Mouse (Mus musculus): ENCODE data around the gene Polr2i. TPM values are rescaled to one million over a fixed set of nuclear protein-coding genes. Genes with fewer than 3 reads are reported as not detected.
"Not testable (repeated sequence)": the region's sequence is repeated elsewhere in the genome, so short reads cannot be mapped to it uniquely, and the experiment has no call there.

Gene Polr2i
- polyA plus RNA-seq, 1 experiment from 2014 or later = 144 TPM

DNA sequence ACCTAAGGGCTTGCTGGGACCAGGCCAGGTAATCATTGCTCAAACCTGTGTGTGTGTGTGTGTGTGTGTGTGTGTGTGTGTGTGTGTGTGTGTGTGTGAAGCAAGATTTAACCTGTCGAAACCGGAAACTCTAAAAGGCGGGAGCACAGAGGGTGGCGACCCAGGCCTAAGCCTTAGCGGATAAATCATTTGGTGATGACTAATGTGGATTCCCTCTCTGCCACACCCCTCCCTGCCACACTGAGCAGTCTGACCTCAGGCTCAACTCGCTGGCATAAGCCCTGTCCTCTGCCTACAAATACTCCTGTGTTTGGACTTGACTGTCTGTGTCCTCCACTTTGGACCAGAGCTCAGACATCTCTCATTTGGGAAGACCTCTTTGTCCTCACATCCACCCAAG is 35.6 kb upstream of the Polr2i start:
- WGBS = 60% methylated on average over 6 of the region's 6 CpGs
- TF ChIP-seq EP300 (IDR thresholded peaks at IDR 0.05) = no peak
- no peak for TF ChIP-seq CTCF (IDR thresholded peaks at IDR 0.05)
- no peak for ATAC-seq
- no peak overlapping the region for H3K4me2 ChIP-seq (replicated peaks; ENCODE audit: low read depth, low read length)
- no peaks in the 10 kb centered on the region for H3K27me3 ChIP-seq (replicated peaks; ENCODE audit: insufficient read depth, low read length)
- no peak overlapping the region for H3K27ac ChIP-seq (ENCODE audit: low read length)
- no peak overlapping the region for H3K4me3 ChIP-seq (ENCODE audit: low read depth, low read length)
- peaks cover 12% of the 10 kb centered on the region for H3K4me1 ChIP-seq (ENCODE audit: insufficient read depth, low read depth, low read length)
- 0 out of 2 replicates have a peak, but pooled peaks cover 5% of the 10 kb centered on the region for H3K36me3 ChIP-seq (ENCODE audit: insufficient read depth, low read length)
- no peak overlapping the region for H3K9ac ChIP-seq (replicated peaks; ENCODE audit: low read depth)
- no peak for DNase-seq (ENCODE audit: low spot score)
- H3K9me3 ChIP-seq (ENCODE audit: low read length) = no peaks in the 10 kb centered on the region

DNA sequence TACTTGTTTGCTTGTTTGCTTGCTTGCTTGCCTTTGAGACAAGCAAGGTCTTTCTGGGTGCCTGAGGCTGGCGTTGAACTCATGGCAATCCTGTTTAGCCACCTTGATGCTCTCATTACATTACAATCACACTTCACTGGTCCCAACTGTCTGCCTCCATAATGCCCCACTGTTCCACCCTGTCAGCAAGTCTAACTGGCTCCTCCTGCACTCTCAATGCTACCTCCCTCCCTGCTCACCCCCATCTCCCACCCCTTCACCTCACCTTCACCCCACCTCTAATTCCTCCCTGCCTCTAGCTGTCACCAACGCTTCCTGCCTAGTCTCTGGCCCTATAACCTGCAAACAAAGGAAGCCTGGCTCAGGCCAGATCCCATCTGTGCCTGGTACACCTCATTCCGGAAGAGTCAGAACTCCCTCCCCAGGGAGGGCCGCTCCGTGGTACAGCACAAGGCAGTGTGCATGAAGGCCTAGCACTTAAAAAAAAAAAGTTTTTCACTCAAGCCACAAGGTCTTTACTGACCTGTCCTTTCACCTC is 34.1 kb upstream of the Polr2i start:
- no peaks in the 10 kb centered on the region for H3K27me3 ChIP-seq (replicated peaks; ENCODE audit: insufficient read depth, low read length)
- H3K36me3 ChIP-seq (ENCODE audit: insufficient read depth, low read length) = no peaks in the 10 kb centered on the region
- ATAC-seq = no peak
- H3K27ac ChIP-seq (ENCODE audit: low read length) = no peak overlapping the region
- TF ChIP-seq CTCF (IDR thresholded peaks at IDR 0.05) = no peak
- no peak for TF ChIP-seq EP300 (IDR thresholded peaks at IDR 0.05)
- H3K4me1 ChIP-seq (ENCODE audit: insufficient read depth, low read depth, low read length) = peaks cover 12% of the 10 kb centered on the region
- no peak overlapping the region for H3K9ac ChIP-seq (replicated peaks; ENCODE audit: low read depth)
- no peak overlapping the region for H3K4me2 ChIP-seq (replicated peaks; ENCODE audit: low read depth, low read length)
- WGBS = 51% methylated on average over 5 of the region's 5 CpGs
- no peak overlapping the region for H3K4me3 ChIP-seq (ENCODE audit: low read depth, low read length)
- no peak for DNase-seq (ENCODE audit: low spot score)
- H3K9me3 ChIP-seq (ENCODE audit: low read length) = no peaks in the 10 kb centered on the region

DNA sequence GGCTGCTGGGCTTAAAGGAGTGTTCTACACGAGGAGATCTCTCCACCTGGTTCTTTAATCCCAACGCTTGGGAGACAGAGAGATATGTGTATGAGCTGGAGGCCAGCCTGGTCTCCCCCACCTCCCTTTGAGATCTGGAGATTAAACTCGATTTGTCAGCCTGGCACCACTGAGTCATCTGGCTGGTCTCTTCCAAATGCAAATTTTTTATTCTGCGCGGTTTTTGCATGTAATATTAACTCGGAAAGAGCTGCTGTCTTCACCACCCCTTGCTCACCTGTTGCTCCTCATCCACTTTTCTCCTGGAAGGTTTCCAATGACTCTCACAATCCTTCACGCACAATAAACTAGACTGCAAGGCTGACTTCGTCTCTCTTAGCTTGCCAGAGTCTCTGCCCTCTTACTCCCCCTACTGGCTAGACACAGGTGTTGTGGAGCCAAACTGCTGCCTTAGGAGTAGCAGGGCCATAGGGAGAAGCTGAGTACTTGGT is 33.2 kb upstream of the Polr2i start, which contains the start of gene Capns1:
TSS of gene Capns1 (minus strand) at position 331 of the 491 bp plus-strand sequence.
- Histone ChIP-seq H3K4me2 (replicated peaks; ENCODE audit: low read depth, low read length) (no peak within 1 kb of the TSS; the same call in 1 of the 2 replicates), H3K9ac (replicated peaks; ENCODE audit: low read depth) (no peak within 1 kb of the TSS), H3K27ac (ENCODE audit: low read length) (no peak within 1 kb of the TSS), H3K4me3 (ENCODE audit: low read depth, low read length) (no peak within 1 kb of the TSS), H3K4me1 (ENCODE audit: insufficient read depth, low read depth, low read length) (peaks cover 4% of the 10 kb centered on the region; the same call in 1 of the 2 replicates), H3K9me3 (ENCODE audit: low read length) (no peaks in the 10 kb centered on the region), H3K27me3 (replicated peaks; ENCODE audit: insufficient read depth, low read length) (no peaks in the 10 kb centered on the region), H3K36me3 (ENCODE audit: insufficient read depth, low read length) (no peaks in the 10 kb centered on the region)
- WGBS = 9% methylated on average over 8 of the region's 8 CpGs
- ATAC-seq (peak; percentile 34; the same call in 1 of the 2 replicates), DNase-seq (ENCODE audit: low spot score) (peak; percentile 89)
- TF ChIP-seq CTCF (IDR thresholded peaks at IDR 0.05) (peak; percentile 94), EP300 (IDR thresholded peaks at IDR 0.05) (no peak)

DNA sequence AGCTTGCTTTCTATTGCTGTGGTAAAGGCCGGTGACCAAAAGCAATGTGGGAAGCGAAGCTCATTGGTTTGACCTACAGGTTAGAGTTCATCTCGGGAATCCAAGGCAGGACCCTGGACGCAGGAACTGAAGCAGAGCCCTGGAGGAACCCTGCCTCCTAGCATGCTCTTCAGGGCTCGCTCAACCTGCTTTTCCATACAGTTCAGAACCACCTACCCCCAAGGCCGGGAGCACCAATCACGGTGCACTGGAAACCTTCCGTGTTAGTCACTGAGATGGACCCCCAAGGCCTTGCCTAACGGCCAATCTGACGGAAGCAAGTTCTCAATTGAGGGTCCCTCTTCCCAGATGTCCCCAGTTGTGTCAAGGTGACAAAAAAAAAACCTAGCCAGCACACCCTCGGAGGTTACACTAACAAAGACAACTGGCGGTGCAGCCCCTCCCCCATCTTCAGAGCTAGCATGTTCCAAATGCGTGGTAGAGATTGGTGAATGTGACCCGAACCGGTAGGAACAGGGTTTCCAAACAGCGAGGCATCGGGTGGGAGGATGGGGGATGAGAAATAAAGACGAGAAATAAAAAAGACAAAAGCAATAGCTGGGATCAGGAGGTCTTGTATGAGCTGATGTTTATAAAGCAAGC is 32.1 kb upstream of the Polr2i start:
- TF ChIP-seq CTCF (IDR thresholded peaks at IDR 0.05) (no peak), EP300 (IDR thresholded peaks at IDR 0.05) (no peak)
- no peak overlapping the region for H3K9ac ChIP-seq (replicated peaks; ENCODE audit: low read depth)
- DNase-seq (ENCODE audit: low spot score) (no peak), ATAC-seq (no peak)
- no peaks in the 10 kb centered on the region for H3K9me3 ChIP-seq (ENCODE audit: low read length)
- WGBS = 72% methylated on average over 18 of the region's 18 CpGs
- no peaks in the 10 kb centered on the region for H3K36me3 ChIP-seq (ENCODE audit: insufficient read depth, low read length)
- H3K27me3 ChIP-seq (replicated peaks; ENCODE audit: insufficient read depth, low read length) = no peaks in the 10 kb centered on the region
- no peak overlapping the region for H3K4me2 ChIP-seq (replicated peaks; ENCODE audit: low read depth, low read length)
- no peak overlapping the region for H3K4me3 ChIP-seq (ENCODE audit: low read depth, low read length)
- H3K27ac ChIP-seq (ENCODE audit: low read length) = no peak overlapping the region
- H3K4me1 ChIP-seq (ENCODE audit: insufficient read depth, low read depth, low read length) = 0 out of 2 replicates have a peak, but pooled peaks cover 3% of the 10 kb centered on the region

DNA sequence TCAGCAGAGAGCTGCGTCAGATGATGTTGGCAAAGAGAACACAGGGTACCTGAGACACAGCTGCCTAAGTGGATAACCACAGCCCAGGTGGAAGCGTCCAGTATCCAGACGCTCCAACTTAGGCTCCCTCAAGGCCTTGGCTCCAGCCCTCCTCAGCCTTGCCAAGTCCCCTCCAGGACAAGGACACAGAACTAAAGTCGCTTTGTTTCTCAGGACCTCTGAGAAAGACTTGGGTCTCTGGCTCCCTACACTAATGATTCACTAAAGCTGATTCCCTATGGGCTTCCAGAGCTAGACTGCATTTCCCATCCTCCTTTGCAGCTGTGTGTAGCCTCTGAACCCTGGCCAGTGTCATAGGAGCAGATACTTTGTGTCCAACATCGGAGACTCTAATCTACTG is 31.5 kb upstream of the Polr2i start:
- ATAC-seq = no peak
- WGBS = 78% methylated on average over 5 of the region's 5 CpGs
- H3K4me1 ChIP-seq (ENCODE audit: insufficient read depth, low read depth, low read length) = 0 out of 2 replicates have a peak, but pooled peaks cover 1% of the 10 kb centered on the region
- TF ChIP-seq EP300 (IDR thresholded peaks at IDR 0.05) = no peak
- no peak for TF ChIP-seq CTCF (IDR thresholded peaks at IDR 0.05)
- no peak for DNase-seq (ENCODE audit: low spot score)
- H3K36me3 ChIP-seq (ENCODE audit: insufficient read depth, low read length) = no peaks in the 10 kb centered on the region
- H3K27me3 ChIP-seq (replicated peaks; ENCODE audit: insufficient read depth, low read length) = no peaks in the 10 kb centered on the region
- H3K4me3 ChIP-seq (ENCODE audit: low read depth, low read length) = no peak overlapping the region
- no peak overlapping the region for H3K4me2 ChIP-seq (replicated peaks; ENCODE audit: low read depth, low read length)
- no peak overlapping the region for H3K9ac ChIP-seq (replicated peaks; ENCODE audit: low read depth)
- no peak overlapping the region for H3K27ac ChIP-seq (ENCODE audit: low read length)
- H3K9me3 ChIP-seq (ENCODE audit: low read length) = no peaks in the 10 kb centered on the region

DNA sequence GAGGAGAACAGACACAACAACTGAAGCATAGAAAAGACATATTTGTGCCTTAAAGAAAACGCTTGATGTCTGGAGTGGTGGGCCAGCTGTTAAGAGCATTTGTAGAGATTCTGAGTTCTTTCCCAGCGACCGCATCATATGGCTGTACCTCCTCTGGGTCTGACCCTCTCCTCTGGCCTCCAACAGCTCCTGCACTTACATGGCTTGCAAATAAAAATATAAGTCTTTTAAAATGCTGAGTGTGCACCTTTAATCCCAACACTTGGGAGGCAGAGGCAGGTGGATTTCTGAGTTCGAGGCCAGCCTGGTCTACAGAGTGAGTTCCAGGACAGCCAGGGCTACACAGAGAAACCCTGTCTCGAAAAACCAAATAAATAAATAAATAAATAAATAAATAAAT is 31.1 kb upstream of the Polr2i start:
- not testable (repeated sequence) for H3K9me3 ChIP-seq (ENCODE audit: low read length); H3K4me3 ChIP-seq (ENCODE audit: low read depth, low read length); H3K27ac ChIP-seq (ENCODE audit: low read length); DNase-seq (ENCODE audit: low spot score); H3K9ac ChIP-seq (replicated peaks; ENCODE audit: low read depth); H3K27me3 ChIP-seq (replicated peaks; ENCODE audit: insufficient read depth, low read length); H3K36me3 ChIP-seq (ENCODE audit: insufficient read depth, low read length); H3K4me1 ChIP-seq (ENCODE audit: insufficient read depth, low read depth, low read length); ATAC-seq; H3K4me2 ChIP-seq (replicated peaks; ENCODE audit: low read depth, low read length)
- WGBS = 90% methylated on average over 5 of the region's 5 CpGs

Data from lung, postnatal 0 days (tissue).